Mouse (Mus musculus) intestine, embryonic 16.5 days (tissue): ENCODE data around the gene Rgs19. TPM values are rescaled to one million over a fixed set of nuclear protein-coding genes. Genes with fewer than 3 reads are reported as not detected.

Experiments
- ATAC-seq: fragments of 200-750 bp; cut with Nextera tagmentation; 2 replicates; pipeline ENCODE4 v1.8.0; 2017; ENCODE audit warnings: moderate TSS enrichment, moderate library complexity
- H3K27ac ChIP-seq: fragments of 300-500 bp; sonication (generic); 2 replicates; pipeline ENCODE4 v1.5.1; 2014; ENCODE audit warnings: mild to moderate bottlenecking, low read length
- H3K27me3 ChIP-seq: fragments of 300-500 bp; sonication (generic); replicated peaks from 2 replicates; pipeline ENCODE4 v1.6.1; 2014; ENCODE audit warnings: low read length, control low read depth, mixed read lengths; ENCODE audit not compliant: control insufficient read depth, insufficient read depth
- H3K36me3 ChIP-seq: fragments of 300-500 bp; sonication (generic); 2 replicates; pipeline ENCODE4 v1.6.1; 2014; ENCODE audit warnings: low read length, control low read depth; ENCODE audit not compliant: control insufficient read depth, insufficient read depth
- H3K4me1 ChIP-seq: fragments of 300-500 bp; sonication (generic); 2 replicates; pipeline ENCODE4 v1.6.1; 2014; ENCODE audit warnings: low read length, control low read depth, mixed read lengths; ENCODE audit not compliant: control insufficient read depth, insufficient read depth
- H3K4me2 ChIP-seq: fragments of 300-500 bp; sonication (generic); 2 replicates; pipeline ENCODE4 v1.6.1; 2014; ENCODE audit warnings: low read depth, low read length, control low read depth
- H3K4me3 ChIP-seq: fragments of 300-500 bp; sonication (generic); 2 replicates; pipeline ENCODE4 v1.5.1; 2014; ENCODE audit warnings: mild to moderate bottlenecking, low read length
- H3K9ac ChIP-seq: fragments of 300-500 bp; sonication (generic); 2 replicates; pipeline ENCODE4 v1.6.1; 2014; ENCODE audit warnings: low read depth, low read length
- H3K9me3 ChIP-seq: fragments of 300-500 bp; sonication (generic); 2 replicates; pipeline ENCODE4 v1.6.1; 2016; ENCODE audit warnings: low read length, control low read depth; ENCODE audit not compliant: control insufficient read depth
- WGBS: fragments of 180-500 bp; shearing (Covaris S2); extraction: QIAGEN DNeasy Blood & Tissue Kit; methylation state at CpG from one replicate; pipeline ENCODE4 v1.1.7; 2014; 5-methylcytosine and 5-hydroxymethylcytosine counted together
- polyA plus RNA-seq: library from polyadenylated mRNA; unstranded; fragments of >200 nt; fragmentation: Nextera tagmentation; extraction: Ambion mirVana; gene quantifications from 2 replicates; pipeline ENCODE4 v1.2.1, GENCODE M21; 2015

Rgs19 gene
- polyA plus RNA-seq, 1 experiment from 2014 or later, result 39.6 TPM

GRCm38 (mm10) chr2:181670285-181670912 is 23.4 kb downstream of the Rgs19 start:
- H3K4me1 ChIP-seq, result peaks cover 16% of the 10 kb centered on the region
- no peak overlapping the region for H3K27ac ChIP-seq
- H3K4me3 ChIP-seq, result peak overlapping the region; percentile 49
- peak overlapping the region; percentile 58 for H3K9ac ChIP-seq
- peak overlapping the region; percentile 60 for H3K4me2 ChIP-seq
- no peaks in the 10 kb centered on the region for H3K9me3 ChIP-seq
- H3K36me3 ChIP-seq, result no peaks in the 10 kb centered on the region
- peaks cover 67% of the 10 kb centered on the region for H3K27me3 ChIP-seq
- 5% methylated on average over 55 of the region's 56 CpGs for WGBS
- ATAC-seq, result peak; percentile 41; the same call in 1 of the 2 replicates

GRCm38 (mm10) chr2:181663298-181663630 is 30.5 kb downstream of the Rgs19 start:
- ATAC-seq, result peak; percentile 16

GRCm38 (mm10) chr2:181662620-181663297 is 31.0 kb downstream of the Rgs19 start:
- ATAC-seq, result peak; percentile 31
- Histone ChIP-seq H3K4me3 (no peak overlapping the region), H3K9ac (no peak overlapping the region), H3K9me3 (no peaks in the 10 kb centered on the region), H3K27ac (peak overlapping the region; percentile 48; the same call in 1 of the 2 replicates), H3K36me3 (no peaks in the 10 kb centered on the region), H3K27me3 (peaks cover 17% of the 10 kb centered on the region), H3K4me2 (no peak overlapping the region), H3K4me1 (peaks cover 4% of the 10 kb centered on the region; the same call in 1 of the 2 replicates)
- 86% methylated on average over 3 of the region's 3 CpGs for WGBS

More at GRCm38 (mm10) chr2:181663298-181663630, 30.5 kb downstream of the Rgs19 start:
- H3K36me3 ChIP-seq, result no peaks in the 10 kb centered on the region
- no peak overlapping the region for H3K9ac ChIP-seq
- H3K4me3 ChIP-seq, result no peak overlapping the region
- 30% methylated on average over 4 of the region's 4 CpGs for WGBS
- peaks cover 4% of the 10 kb centered on the region; the same call in 1 of the 2 replicates for H3K4me1 ChIP-seq
- 0 out of 2 replicates have a peak overlapping the region, but pooled peaks have one; percentile 48 for H3K27ac ChIP-seq
- H3K9me3 ChIP-seq, result no peaks in the 10 kb centered on the region
- peaks cover 19% of the 10 kb centered on the region for H3K27me3 ChIP-seq
- H3K4me2 ChIP-seq, result no peak overlapping the region

GRCm38 (mm10) chr2:181659609-181660055 is 34.1 kb downstream of the Rgs19 start:
- 15% methylated on average over 9 of the region's 9 CpGs for WGBS
- Histone ChIP-seq H3K9ac (no peak overlapping the region), H3K9me3 (no peaks in the 10 kb centered on the region), H3K27me3 (peaks cover 19% of the 10 kb centered on the region), H3K4me1 (peaks cover 7% of the 10 kb centered on the region), H3K36me3 (peaks cover 18% of the 10 kb centered on the region), H3K4me3 (no peak overlapping the region), H3K4me2 (no peak overlapping the region), H3K27ac (no peak overlapping the region)
- ATAC-seq, result peak; percentile 83

- Histone ChIP-seq H3K27ac (no peak overlapping the region), H3K4me2 (no peak overlapping the region), H3K9ac (no peak overlapping the region), H3K27me3 (peaks cover 19% of the 10 kb centered on the region), H3K4me1 (peaks cover 7% of the 10 kb centered on the region), H3K4me3 (no peak overlapping the region), H3K36me3 (peaks cover 18% of the 10 kb centered on the region), H3K9me3 (no peaks in the 10 kb centered on the region)
- ATAC-seq, result peak; percentile 63
- 36% methylated on average over 17 of the region's 17 CpGs for WGBS
Observed at GRCm38 (mm10) chr2:181658930-181659555, 34.7 kb downstream of the Rgs19 start.

- WGBS, result 84% methylated on average over 7 of the region's 7 CpGs
- H3K9me3 ChIP-seq, result no peaks in the 10 kb centered on the region
- H3K4me1 ChIP-seq, result peaks cover 11% of the 10 kb centered on the region
- peaks cover 19% of the 10 kb centered on the region for H3K27me3 ChIP-seq
- H3K4me2 ChIP-seq, result no peak overlapping the region
- H3K4me3 ChIP-seq, result no peak overlapping the region
- ATAC-seq, result no peak
- H3K36me3 ChIP-seq, result peaks cover 18% of the 10 kb centered on the region
- H3K27ac ChIP-seq, result no peak overlapping the region
- no peak overlapping the region for H3K9ac ChIP-seq
Observed at GRCm38 (mm10) chr2:181658528-181658927, 35.2 kb downstream of the Rgs19 start.

- Histone ChIP-seq H3K4me3 (no peak overlapping the region), H3K36me3 (peaks cover 18% of the 10 kb centered on the region), H3K9ac (no peak overlapping the region), H3K9me3 (no peaks in the 10 kb centered on the region), H3K4me1 (peaks cover 11% of the 10 kb centered on the region), H3K27ac (no peak overlapping the region), H3K4me2 (no peak overlapping the region), H3K27me3 (peaks cover 19% of the 10 kb centered on the region)
- ATAC-seq, result no peak
- 77% methylated on average over 2 of the region's 2 CpGs for WGBS
Observed at GRCm38 (mm10) chr2:181657441-181657840, 36.3 kb downstream of the Rgs19 start.

GRCm38 (mm10) chr2:181656734-181657133 is 37.0 kb downstream of the Rgs19 start, which contains the start of gene Gm29797:
Gm29797 (plus strand) TSS chr2:181657034.
- H3K4me2 ChIP-seq, result no peak within 1 kb of the TSS
- no peak for ATAC-seq
- H3K4me1 ChIP-seq, result peaks cover 11% of the 10 kb centered on the region
- no peaks in the 10 kb centered on the region for H3K9me3 ChIP-seq
- peaks cover 18% of the 10 kb centered on the region for H3K36me3 ChIP-seq
- 64% methylated on average over 3 of the region's 3 CpGs for WGBS
- H3K4me3 ChIP-seq, result no peak within 1 kb of the TSS
- no peak within 1 kb of the TSS for H3K27ac ChIP-seq
- H3K27me3 ChIP-seq, result peaks cover 19% of the 10 kb centered on the region
- H3K9ac ChIP-seq, result no peak within 1 kb of the TSS

- H3K9ac ChIP-seq, result no peak overlapping the region
- peaks cover 34% of the 10 kb centered on the region for H3K36me3 ChIP-seq
- WGBS, result 78% methylated on average over 1 of the region's 1 CpGs
- peak; percentile 95 for ATAC-seq
- H3K9me3 ChIP-seq, result no peaks in the 10 kb centered on the region
- H3K27me3 ChIP-seq, result peaks cover 8% of the 10 kb centered on the region
- no peak overlapping the region for H3K4me2 ChIP-seq
- no peak overlapping the region for H3K4me3 ChIP-seq
- peaks cover 6% of the 10 kb centered on the region for H3K4me1 ChIP-seq
- peak overlapping the region; percentile 48; the same call in 1 of the 2 replicates for H3K27ac ChIP-seq
Observed at GRCm38 (mm10) chr2:181653523-181653922, 40.3 kb downstream of the Rgs19 start.
